Mouse (Mus musculus) c-Kit-positive CD71-negative TER-119-negative erythroid progenitor cells, embryonic 14.5 days (primary cell): ENCODE data around the gene Eif4g3.
A peak's percentile ranks its signal among the peaks of the same experiment; 100 is the strongest.

Experiments used
- DNase-seq: peaks from one replicate; pipeline ENCODE4 v3.0.0-alpha.2; 2013; ENCODE audit warnings: low read depth

Eif4g3 gene

DNA sequence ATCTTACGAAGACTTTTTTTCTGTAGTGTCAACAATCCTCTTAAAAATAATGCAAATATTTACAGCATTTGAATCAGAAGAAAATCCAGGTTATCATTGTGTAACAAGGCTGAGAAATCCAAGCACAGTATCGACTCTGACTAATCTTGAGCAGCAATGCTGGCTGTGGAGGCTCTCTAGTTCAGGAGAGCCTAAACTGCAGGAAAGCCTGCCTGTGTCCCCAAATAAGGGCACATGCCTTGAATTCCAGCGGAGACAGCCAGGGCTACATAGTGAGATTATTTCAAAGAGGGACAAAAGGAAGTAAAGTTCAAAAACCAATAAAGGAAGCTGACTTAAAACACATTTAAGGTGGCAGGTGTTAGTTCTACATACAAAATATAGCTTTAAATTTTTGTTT lies 168.7 kb downstream of the Eif4g3 start:
- no peak for DNase-seq

DNA sequence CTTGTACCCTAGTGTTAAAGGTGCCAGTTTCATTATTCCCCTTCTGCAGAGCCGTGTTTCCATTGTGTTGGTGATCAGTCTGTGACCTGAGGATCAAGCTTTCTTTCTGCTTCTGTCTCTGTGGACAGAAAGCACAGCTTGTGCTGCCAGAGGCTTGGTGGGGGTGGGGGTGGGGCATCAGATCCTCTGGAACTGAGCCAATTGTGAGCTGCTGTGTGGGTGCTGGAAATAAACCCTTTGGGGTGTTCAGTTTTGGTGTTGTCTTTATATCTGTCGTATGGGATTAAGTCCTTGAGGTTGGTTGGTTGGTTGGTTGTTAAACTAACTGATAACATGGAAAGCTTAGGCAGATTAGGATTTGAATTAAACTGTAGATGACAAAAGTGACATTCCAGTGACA lies 171.0 kb downstream of the Eif4g3 start:
- no peak for DNase-seq

DNA sequence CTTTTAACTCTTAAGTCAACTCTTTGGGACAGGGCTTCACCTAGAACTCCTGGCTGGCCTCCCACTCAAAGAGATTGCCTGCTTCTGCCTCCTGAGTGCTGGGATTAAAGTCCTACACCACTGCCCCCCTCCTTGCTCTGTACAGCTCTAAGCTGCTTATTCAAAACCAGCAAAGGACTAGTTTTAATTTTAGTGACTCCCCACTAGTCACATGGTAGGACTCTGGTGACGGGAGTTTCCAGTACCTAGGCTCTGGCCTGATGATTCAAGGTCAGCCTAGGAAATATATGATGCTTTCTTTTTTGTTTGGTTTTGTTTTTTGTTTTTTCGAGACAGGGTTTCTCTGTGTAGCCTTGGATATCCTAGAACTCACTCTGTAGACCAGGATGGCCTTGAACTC lies 172.0 kb downstream of the Eif4g3 start:
- DNase-seq, result no peak

DNA sequence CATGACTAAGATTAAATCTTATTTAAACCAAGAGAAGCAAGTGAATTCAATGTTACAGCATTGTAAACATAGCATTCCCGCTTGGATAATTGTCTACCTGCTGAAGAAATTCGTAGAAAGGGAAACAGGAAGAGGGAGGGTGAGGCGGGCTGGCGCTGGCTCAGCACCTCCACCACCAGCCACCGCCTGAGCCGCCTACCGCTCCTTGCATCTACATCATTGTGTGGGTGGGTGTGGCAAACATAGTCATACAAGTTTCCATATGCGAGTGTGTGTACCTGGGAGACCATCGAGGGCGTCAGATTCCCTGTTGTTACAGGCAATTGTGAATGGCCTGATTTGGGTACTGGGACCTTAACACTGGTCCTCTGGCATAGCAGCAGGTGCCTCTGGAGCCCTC lies 173.7 kb downstream of the Eif4g3 start:
- DNase-seq, result no peak

DNA sequence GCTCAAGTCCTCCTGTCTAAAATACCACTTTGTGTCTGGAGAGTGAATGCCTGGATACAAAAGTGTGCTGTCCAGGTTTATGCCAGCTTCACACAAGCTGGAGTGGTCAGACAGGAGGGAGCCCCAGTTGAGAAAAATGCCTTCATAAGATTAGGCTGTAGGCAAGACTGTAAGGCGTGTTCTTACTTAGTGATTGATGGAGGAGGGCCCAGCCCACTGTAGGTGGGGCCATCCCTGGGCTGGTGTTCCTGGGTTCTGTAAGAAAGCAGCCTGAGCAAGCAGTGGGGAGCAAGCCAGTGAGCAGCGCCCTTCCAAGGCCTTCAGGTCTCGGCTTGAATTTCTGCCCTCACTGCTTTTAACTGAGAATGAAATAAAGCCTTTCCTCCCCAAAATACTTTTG lies 175.3 kb downstream of the Eif4g3 start:
- no peak for DNase-seq

DNA sequence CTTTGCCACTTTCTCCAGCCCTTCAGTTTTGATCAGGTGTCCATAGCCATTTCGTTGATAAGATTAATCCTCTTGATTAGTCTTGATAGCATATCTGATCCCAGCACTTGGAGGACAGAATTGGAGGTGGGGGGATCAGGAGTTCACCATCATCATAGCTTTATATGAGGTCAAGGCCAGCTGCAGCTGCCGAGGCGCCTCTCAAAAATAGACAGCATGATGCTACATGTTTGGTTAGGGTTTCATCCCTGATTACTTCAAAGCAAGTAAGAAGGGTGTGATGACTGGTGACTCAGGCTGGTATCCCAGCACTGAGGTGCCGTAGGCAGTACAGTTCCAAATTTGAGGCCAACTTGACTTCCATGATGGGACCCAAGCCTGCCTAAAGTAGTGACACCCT lies 176.6 kb downstream of the Eif4g3 start:
- no peak for DNase-seq

DNA sequence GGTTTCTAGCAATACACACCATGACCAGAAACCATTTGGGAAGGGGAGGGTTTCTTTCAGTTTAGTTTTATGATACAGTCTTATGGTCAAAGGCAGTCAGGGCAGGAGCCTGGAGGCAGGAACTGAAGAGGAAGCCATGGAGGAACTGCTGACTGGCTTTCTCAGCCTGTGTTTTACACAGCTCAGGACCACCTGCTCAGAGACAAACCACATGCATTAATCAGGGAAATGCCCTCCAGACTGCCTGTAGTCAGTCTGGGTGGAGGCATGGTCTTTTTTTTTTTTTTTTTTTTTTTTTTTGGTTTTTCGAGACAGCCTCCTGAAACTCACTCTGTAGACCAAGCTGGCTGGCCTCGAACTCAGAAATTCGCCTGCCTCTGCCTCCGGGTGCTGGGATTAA lies 179.9 kb downstream of the Eif4g3 start:
- no peak for DNase-seq

DNA sequence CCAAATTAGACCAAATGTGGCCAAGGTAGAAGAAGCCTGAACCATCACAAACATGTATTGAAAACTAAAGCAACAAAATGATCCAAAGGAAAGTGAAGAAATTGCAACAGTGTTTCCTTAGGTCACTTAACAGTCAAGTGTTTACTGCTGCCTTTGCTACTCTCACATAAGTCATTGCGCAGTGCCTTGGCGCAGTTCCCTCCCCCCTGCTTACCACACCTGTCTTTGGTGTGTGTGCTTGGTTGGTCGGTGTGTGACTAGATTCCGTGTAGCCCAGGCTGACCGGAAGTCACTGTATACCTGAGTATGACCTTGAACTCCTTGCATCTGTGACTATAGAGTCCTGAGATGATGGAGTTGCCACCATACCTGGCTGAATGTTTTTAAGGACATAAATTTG lies 186.6 kb downstream of the Eif4g3 start:
- DNase-seq, result no peak

DNA sequence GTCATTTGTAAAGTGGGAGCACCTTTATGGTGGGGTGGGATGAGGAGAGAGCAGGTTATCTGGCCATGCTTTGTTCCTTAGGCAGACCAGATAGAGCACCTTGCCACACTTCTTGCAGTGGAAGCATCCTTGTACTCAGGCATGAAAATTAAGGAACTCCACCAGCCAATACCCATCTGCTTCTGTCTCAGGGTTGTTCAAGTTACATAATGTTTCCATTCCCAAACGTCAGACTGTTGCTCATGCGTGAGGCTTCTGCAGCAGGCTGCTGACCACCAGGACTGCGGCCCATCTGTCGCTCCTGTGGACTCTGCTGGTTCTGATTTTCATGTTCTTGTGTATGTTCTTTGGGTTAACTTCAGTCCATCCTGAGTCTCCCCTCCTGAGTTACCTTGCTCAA lies 187.9 kb downstream of the Eif4g3 start:
- DNase-seq, result no peak

DNA sequence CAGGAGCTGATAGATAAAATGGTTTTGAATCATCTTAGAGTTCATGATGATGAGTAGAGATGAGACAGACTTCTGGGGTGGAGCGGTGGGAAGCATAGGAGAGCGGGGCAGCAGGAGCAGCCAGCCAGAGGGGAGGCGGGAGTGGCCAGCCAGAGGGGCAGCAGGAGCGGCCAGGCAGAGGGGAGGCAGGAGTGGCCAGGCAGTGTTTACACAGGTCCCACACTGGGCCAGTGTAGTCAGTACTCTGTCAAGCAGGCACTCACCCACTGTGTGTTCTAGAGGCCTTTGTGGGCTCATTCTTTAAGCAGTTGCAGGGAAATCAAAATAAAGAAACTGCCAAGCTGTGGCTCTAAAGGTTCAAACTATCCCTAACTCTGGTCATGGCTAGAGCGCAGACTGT lies 191.2 kb downstream of the Eif4g3 start:
- no peak for DNase-seq

DNA sequence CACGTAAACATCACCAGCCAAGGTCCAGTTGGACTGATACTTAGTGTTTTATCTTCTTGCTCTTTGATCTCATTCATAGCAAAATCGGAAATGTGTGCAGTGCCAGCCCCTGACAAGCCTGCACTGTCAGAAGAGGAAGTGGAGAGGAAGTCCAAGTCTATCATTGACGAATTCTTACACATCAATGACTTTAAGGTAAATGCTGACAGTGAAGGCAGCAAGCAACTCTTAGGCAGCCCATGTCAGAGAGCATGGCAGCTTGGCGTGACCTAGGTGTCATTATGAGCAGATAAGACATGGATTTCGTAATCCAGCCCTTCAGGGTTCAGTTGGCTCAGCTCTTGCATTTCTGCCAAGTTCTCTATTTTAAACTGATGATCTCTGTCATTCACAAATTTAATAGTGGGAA lies 191.8 kb downstream of the Eif4g3 start:
- no peak for DNase-seq

DNA sequence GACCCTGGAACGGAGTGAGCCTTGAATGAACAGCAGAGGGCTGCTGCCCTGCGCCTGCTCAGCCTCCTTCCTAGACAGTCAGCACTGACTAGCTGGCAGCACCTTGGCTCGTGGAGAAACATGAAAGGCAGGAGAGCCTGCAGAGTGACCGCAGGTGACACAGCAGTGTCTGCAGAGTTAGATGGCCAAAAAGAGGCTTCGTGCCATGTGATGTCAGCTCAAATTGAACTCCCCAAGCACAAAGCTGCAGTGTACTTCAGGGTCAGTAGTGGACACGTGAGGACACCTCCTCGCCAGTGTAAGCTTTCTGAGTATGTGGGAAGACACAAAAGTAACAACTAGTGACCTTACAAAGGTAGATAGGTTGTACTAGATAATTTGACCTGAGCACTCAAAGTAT lies 193.1 kb downstream of the Eif4g3 start:
- DNase-seq, result no peak

DNA sequence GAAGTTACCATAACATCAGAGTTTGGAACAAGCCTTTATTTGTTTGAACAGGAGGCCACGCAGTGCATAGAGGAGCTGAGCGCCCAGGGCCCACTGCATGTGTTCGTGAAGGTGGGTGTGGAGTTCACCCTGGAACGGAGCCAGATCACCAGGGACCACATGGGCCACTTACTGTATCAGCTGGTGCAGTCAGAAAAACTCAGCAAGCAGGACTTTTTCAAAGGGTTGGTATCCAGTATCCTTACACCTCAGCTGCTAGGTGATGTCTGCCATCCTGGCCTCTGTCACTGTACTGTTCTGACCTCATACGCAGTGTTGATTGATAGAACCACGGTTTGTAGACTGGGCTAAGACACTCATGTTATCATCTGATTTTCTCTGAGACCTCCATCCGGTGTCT lies 195.2 kb downstream of the Eif4g3 start:
- no peak for DNase-seq

DNA sequence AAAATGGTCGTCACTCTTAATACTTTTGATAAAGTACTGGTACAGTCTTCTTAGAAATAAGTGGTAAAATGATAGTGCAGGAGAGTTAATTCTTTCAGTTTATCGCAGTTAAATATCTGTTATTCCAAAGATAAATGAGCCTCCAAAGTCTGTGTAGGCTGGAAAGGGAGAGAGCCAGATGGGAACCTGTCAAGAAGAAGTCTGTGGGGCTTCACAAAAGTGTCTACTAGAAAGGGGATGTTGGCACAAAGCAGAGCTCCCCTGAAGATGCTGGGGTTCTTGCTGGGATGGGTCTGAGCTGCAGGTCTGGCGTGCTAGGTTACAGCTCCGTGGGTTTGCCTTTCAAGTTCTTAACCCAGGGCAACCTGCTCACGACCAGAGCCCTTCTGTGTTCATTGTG lies 199.7 kb downstream of the Eif4g3 start:
- DNase-seq, result no peak

DNA sequence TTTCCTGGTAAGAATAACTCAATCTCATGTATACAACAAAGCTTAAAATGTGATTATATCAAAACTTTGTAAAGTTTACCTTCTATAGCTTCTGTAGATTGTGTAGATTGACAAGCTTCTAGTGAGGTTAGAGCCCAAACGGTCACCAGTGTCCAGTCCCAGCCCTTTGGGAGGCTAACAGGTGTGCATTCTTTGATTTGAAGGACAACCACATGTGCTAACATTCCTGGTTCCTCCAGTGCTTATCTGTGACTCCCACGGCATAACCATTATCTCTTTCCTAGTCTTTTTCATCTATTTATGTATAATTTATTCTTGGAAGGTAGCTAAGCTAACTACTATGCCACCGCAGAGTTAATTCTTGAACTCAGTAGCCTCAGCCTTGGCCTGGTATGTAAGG lies 207.9 kb downstream of the Eif4g3 start:
- no peak for DNase-seq

DNA sequence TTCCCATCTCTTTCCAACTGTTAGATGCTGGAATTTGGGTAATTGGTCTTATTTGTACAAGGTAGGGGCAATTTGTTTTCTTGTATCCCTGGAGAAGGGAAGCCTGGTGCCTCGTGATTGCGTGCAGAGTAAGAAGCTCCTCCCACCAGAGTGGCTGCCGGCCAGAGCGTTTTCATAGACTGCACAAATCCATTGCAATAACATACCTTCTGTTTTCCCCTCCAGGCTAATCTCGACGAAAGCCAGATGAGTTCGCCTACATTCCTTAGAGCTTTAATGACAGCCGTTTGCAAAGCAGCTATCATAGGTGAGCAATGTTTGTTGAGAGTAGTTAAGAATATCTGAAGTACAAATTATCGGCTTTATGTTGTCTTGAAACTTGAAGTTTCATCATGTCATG lies 208.9 kb downstream of the Eif4g3 start:
- DNase-seq, result no peak

DNA sequence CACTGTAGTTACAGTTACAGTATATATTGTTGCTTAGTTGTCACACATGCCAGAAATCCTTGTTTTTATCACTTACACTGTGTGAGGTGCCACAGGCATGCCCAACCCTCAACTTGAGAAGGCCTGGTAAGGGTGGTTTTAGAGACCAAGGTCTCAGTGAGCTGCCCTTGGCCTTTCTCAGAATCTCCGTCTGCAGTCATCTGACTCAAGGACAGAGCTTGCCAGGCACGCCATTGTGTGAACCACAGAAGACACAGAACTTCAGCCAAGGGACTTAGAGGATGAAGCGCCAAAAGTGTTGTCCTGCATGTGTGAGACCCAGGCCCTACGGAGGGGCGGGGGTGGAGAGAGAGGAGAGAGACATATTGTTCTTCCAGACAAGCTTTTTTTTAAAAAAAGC lies 217.3 kb downstream of the Eif4g3 start:
- DNase-seq, result no peak

DNA sequence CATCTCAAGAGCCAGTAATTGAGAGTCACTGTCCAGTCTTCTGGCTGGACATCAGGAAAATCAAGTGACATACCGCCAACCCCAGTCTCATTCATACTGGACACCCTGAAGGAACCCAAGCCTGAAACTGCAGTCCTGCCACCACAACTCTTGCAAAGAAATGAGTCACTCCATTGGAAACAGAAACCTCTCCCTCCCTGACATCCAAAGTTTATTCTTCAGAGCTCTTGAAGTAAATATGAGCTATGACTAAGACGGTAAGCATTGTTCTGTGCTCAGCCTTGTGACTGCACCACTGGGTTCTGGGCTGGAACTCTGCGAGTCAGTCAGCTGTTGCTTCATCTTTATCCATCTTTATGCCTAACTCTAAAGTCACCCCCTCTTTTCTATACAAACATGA lies 221.0 kb downstream of the Eif4g3 start:
- no peak for DNase-seq

DNA sequence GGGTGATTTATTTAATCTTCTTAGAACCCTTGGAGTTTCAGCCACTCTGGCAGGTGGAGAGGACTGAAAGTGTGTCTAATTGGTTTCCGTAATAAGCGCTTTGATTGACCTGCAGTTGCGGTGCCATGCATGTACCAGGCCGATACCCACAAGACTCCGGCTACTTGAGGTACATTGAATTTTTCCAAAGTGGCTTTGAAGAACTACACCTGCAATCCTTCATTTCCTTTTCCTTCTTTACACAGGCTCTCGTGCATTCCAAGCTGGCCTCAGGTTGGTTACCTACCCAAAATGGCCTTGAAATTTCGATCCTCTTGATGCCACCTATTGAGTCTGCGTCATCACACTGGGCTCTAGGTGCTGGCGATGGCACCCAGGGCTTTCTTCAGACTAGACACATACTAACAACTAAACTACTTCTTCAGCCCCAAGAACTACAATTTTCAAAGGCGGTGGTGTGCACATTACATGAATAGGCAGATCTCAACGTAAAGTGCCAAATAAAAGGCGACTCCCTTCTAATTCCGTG lies 222.9 kb downstream of the Eif4g3 start:
- no peak for DNase-seq

DNA sequence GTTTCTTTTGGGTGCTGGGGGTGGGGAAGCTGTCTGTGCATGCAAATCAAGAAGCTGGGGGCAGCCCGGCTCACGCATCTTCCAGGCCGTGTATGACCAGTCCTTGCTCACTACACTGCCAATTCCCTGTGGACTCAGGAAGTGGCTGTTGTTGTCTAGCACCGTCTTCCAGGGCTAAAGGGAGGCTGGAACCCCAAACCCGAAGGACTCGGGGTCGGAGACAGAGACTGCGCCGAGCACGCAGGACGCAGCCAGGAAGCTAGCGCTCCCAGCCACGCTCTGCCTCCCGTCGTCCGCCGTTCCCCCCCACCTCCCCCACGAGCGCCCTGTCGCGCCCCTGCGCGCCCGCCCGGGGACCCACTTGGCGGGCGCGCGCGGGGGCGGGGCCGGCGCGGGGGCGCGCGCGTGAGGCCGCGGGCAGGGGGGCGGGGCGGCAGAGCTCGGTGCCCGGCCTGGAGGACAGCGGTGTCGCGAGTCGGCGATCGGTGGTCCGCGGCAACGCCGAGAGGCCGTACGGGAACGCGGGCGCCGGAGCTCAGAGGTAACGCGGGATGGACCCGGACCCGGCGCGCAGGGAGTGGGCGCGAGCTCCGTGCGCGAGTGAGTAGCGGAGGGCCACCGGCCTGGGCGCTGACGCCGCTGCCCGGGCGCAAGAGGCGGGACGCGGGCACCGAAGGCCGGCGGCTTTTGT lies 223.5 kb downstream of the Eif4g3 start, which contains the start of gene Hp1bp3:
Gene Hp1bp3 (plus strand): TSS at position 97 of the 691 bp plus-strand sequence.
- no peak for DNase-seq

DNA sequence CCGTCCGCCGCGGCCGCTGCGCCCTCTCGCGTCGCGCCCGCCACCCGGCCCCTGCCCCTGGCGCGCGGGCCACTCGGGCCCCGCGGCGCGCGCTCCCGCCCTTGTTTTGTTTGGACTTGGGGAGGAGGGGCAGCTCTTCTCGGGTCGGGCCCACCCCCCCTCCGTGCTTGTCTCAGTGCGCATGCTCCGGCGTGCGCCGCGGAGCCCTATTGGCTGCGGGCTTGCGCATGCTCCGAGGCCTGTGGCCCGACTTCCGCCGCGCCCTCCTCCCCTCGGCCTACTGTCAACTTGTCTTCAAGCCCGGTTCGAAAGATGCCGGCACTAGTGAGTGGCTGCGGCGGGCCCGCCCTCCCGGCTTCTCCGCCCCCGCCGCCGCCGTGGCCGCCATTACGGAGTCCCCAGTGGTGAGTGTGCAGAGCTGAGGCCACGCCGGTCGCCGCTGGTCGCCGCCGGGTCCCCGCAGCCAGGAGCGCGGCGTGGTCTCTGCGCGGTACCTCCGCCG lies 224.1 kb downstream of the Eif4g3 start:
- DNase-seq, result peak; percentile 94

DNA sequence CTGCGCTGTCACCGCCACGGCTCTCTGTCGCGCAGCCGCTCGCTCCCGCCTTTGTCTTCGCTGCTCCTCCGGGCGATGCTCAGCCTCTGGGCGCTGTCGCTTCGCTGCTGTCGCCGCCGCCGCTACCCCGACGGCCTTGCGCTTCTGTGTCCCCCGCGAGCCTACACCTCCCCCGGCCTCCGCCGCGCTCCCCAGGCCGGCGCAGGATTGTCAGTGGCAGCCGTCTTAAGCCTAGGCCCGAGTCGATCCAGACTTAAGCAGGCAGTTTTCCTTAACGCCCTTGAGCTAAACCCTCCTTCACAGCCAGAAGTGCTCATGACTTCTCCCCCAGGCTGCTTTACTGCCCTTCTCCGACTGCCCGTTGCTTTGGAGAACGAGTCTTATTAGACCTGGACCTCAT lies 224.6 kb downstream of the Eif4g3 start:
- DNase-seq, result no peak

DNA sequence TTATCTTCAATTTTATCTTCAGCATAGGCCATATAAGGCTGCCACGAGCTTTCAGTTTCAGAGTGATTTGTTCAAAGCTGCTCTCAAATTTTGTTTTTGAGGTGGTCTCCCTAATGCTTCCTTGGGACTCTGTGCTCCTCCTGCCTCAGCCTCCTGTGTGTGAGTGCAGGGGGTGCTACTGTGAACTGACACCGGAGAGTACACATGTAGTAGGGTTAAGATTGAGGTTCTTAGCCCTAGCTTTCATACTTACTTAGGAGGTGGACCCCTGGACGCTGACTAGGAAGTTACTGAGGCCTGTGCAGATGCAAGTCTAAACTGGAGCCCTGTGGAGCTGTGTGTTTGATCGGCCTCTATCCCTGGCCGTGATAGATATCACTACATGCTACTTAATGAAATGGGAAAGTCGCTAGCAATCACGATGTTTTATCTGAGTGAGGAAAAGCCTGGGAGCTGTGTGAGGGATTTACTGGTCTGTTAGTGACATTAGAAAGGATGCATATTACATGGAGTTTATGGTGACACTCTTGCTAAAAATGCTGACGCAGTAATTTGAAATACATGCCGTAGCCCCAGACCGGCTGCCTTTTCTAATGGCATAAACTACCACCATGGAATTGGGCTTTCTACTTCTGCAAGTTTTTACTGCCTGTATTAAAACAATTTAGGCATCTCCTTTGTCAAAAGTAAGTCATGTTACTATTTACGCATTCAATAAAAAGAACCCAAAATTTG lies 225.3 kb downstream of the Eif4g3 start:
- no peak for DNase-seq
